Mouse (Mus musculus): ENCODE data around the gene Serpina9. TPM values are rescaled to one million over a fixed set of nuclear protein-coding genes. Genes with fewer than 3 reads are reported as not detected.

Serpina9 gene
- total RNA-seq, 2 experiments from 2014 or later = not detected

Other genes with a start within 250 kb of the Serpina9 start
- gene Serpina1d, start 240.2 kb downstream of the Serpina9 start, total RNA-seq (2021) = not detected
- gene Serpina1b, start 183.4 kb downstream of the Serpina9 start, total RNA-seq (2021) = not detected
- gene Serpina1a, start 150.2 kb downstream of the Serpina9 start, total RNA-seq (2021) = not detected
- gene Serpina1c, start 108.9 kb downstream of the Serpina9 start, total RNA-seq (2021) = not detected
- gene Serpina1e, start 54.8 kb downstream of the Serpina9 start, total RNA-seq (2021) = under 1 TPM in 1 of 2 experiments, not detected in 1; 0.27 TPM
- gene Serpina11, start 23.8 kb downstream of the Serpina9 start, total RNA-seq (2021) = not detected
- not detected for gene Serpina12, start 30.7 kb upstream of the Serpina9 start, total RNA-seq (2021)
- not detected for gene Serpina5, start 87.4 kb upstream of the Serpina9 start, total RNA-seq (2021)
- not detected for gene Serpina3a, start 99.0 kb upstream of the Serpina9 start, total RNA-seq (2021)
- not detected for gene Serpina3b, start 114.2 kb upstream of the Serpina9 start, total RNA-seq (2021)
- 1 to 10 TPM in 1 of 2 experiments, under 1 TPM in 1; 0.72 to 6.2 TPM for gene Serpina3c, start 140.1 kb upstream of the Serpina9 start, total RNA-seq (2021)
- not detected for gene Serpina3f, start 200.8 kb upstream of the Serpina9 start, total RNA-seq (2021)
- not detected for gene Serpina3g, start 222.5 kb upstream of the Serpina9 start, total RNA-seq (2021)
- gene Serpina3i, start 249.4 kb upstream of the Serpina9 start, total RNA-seq (2021) = not detected